Mouse (Mus musculus) kidney, postnatal 36 days (tissue): Measurements from ENCODE around the gene Tram1l1.
"Not testable (repeated sequence)": the region's sequence is repeated elsewhere in the genome, so short reads cannot be mapped to it uniquely, and the experiment has no call there.

Experiments
- DNase-seq, 2 experiments: peaks; one replicate each; pipeline ENCODE4 v3.0.0; 2021 to 2022; ENCODE audit warnings: mixed read lengths in 2 of 2

Gene Tram1l1

DNA sequence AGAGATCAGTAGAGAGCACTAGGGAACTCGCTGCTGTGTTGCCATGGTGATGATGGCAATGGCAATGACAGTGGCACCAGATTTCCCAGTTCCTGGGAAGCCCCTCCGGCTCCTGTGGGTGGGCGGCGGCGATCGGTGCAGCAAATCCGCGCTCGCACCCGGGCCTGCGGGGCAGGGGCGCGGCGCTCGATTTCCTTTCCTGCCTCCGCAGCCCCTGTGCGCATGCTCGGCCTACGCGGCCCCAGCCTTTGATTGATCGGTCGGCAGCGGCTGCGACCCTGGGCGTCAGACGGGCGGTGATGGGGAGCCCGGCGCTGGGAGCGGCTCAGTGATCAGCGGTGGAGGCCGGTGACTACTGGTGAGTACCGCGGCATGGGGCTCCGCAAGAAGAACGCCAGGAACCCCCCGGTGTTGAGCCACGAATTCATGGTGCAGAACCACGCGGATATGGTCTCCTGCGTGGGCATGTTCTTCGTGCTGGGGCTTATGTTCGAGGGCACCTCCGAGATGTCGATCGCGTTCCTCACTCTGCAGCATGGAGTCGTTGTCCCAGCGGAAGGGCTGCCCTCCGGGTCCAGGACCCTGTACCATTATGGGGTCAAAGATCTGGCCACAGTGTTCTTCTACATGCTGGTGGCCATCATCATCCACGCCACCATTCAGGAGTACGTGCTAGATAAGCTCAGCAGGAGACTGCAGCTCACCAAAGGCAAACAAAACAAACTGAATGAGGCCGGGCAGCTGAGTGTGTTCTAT lies at the start of gene Tram1l1:
Gene Tram1l1 (plus strand): TSS at position 35 of the 756 bp plus-strand sequence.
- DNase-seq: peak in 1 of 2 experiments; percentile 37

- DNase-seq: no peak
Measured at GRCm38 (mm10) chr3:124271229-124271628, 49.4 kb upstream of the Tram1l1 start.

DNA sequence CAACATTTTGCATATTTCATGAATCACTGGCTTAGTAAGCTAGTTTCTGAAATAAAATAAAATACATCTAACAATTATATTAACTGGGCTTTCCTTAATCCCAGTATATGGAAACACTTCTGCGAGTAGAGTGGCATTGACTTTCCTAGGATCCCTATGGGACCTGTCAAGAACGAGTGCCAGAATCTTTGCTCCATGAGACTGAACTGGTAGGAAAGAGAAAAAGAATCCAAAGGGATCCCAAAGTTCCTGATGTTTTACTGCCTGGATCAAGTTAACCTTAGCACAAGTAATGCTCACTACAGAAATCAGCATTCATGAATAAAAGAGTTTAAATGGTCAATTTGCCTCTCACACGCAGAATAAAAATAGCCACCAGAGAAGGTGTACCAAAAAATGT lies 49.0 kb upstream of the Tram1l1 start:
- no peak for DNase-seq

DNA sequence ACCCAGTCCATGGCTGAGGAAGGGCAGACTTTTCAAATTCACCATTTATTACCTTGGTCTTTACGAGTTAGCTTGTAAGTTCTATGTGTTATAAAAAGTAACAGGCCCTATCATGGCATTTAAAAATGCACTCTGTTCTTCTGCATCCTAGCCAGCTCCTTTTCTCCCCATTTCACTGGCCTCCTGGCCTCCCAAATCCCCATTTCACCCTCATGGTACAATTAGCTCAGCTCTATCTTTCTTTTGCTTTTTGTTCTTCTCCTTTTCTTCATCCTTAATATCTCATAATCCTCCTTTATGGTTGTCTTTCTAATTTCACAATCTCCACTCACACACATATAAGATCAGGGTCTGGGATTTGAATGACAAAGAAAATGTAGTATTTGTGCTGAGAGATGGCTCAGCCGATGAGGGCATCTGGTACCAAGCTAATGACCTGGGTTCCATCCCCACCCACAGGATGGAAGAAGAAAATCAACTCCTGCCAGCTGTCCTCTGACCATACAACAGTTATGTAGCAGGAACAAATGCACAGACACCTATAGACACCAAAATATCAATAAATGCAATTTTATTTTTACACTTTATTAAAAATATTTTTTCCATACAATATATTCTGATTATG lies 48.1 kb upstream of the Tram1l1 start:
- no peak for DNase-seq

DNA sequence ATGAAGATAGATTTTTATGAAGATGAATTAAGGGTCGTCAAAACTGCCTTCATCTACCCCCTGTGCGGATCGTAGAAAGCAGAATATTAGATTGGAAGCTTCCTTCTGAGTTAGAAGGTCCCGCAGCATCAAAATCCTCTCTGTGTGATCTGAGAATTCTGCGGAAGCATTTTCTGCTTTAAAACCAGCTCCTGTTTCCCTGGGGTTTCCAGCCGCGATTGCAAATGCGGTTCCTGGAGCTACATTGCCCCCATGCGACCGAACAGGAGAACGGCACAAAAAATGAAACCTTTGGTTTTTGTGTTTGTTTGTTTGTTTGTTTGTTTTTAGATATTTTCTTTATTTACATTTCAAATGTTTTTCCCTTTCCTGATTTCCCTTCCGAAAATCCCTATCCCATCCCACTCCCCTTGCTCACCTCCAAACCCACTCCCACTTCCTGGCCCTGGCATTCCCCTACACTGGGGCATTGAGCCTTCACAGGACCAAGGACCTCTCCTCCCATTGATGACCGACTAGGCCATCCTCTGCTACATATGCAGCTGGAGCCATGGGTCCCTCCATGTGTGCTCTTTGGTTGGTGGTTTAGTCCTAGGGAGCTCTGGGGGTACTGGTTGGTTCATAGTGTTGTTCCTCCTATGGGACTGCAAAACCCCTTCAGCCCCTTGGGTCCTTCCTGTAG lies 45.6 kb upstream of the Tram1l1 start:
- peak; percentile 16 to 62 for DNase-seq

- not testable (repeated sequence) for DNase-seq
Measured at GRCm38 (mm10) chr3:124288936-124289335, 31.7 kb upstream of the Tram1l1 start.

- DNase-seq: no peak
Measured at GRCm38 (mm10) chr3:124319254-124319653, 1.4 kb upstream of the Tram1l1 start.

GRCm38 (mm10) chr3:124320398-124320797 lies 257 bp upstream of the Tram1l1 start:
- no peak for DNase-seq

DNA sequence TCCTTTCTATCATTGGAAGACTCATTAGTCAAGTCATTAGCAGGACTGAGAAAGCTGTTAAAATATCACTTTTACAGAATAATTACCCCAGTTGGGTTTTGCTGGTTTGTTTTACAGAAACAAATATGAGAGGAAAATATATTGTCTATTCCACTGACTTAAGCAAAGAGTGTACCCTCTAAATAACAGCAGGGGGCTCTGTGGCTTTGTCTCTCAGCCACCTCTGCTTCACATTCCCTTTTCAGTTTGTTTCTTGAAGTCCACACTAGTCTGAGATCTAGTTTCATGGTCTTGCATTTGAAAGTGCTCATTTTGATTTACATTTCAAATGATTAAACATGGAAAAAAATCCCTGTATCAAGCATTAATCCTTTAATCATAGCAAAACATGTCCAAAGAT lies 25.8 kb downstream of the Tram1l1 start:
- DNase-seq: no peak

DNA sequence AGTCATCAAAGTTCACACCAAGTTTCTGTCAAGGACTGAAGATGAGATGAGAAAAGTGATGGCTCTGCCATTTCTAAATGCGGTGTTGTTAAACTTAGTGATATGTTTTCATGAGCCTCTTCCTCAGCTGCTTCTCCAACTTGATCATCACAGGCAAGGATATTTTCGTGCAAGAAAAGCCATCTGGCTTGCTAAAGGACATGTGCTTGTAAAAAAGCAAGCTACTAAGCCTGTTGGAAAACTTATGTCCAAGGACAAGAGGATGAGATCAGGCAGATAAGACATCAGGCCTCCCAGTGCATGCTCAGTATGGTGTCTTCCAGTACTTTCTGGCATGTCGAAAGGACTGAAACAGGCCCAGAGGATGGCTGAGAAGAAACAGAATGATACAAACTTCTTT lies 36.9 kb downstream of the Tram1l1 start:
- no peak for DNase-seq

DNA sequence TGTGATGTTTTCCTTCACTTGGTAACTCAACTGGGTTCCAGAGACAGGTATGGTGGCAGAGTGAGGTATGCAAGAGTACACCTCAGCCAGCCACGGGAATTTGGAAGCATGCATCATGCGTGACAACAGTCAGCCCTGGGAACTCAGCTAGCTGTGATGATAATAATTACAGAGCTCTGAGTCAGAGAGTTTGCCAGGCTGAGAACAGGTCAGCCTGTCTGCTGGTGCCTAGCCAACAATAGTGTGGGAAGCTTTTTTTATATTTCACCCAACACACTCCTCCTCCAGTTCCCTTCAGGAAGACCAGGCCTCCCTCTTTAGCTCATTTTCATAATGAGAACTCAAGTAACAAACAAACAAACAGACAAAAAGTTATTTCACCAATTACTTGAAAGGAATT lies 51.4 kb downstream of the Tram1l1 start:
- no peak for DNase-seq
